Comparison of ENCODE assay signal across 13 mouse cellular contexts in the genomic region with DNA sequence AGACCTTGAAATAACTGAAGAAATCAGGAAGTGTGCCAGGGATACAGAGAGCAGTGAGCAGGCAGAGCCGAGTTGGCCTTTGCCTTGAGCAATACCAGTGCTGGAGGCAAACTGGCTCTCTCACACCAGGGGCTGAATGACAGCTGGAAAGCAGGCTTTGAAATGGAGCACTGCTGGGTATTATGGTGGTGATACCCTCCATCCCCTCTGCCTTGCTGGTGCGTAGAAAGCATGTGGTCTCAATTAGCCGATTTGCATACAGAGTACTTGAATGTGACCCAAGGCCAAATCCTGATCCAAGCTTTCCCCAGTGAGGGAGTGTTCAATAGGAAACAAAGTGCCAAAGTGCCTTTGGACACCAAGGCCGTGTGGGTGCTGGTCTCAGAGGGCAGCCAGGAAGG.
A peak's percentile ranks its signal among the peaks of the same experiment; 100 is the strongest.
DNase-seq lines count a peak whose midpoint lies in the region; ATAC-seq and TF ChIP-seq lines count a peak whose summit lies in the region.
"Had no signal": no experiment of that assay in that cellular context is flagged by ENCODE, and none has a peak within 500 bp of the region (broad histone marks: within the 10 kb centered on the region; RNA-seq: fewer than 3 reads in every experiment).

No protein-coding gene starts in this region.

- peak overlapping the region; percentile 32 for H3K27ac ChIP-seq in heart, postnatal 0 days (ENCODE audit: low read depth)
- no peak overlapping the region for H3K27ac ChIP-seq in heart, embryonic 11.5 days (ENCODE audit: low read depth, low read length)
- H3K27ac ChIP-seq in neural tube, embryonic 15.5 days (replicated peaks), result no peak overlapping the region
- H3K27ac ChIP-seq: liver, embryonic 13.5 days; stomach, embryonic 15.5 days had no signal

- H3K9ac ChIP-seq in heart, postnatal 0 days (replicated peaks; ENCODE audit: low read depth, low read length), result no peak overlapping the region
- no peak overlapping the region for H3K9ac ChIP-seq in heart, embryonic 11.5 days (ENCODE audit: low read depth, low read length)
- H3K9ac ChIP-seq in neural tube, embryonic 15.5 days (replicated peaks), result no peak overlapping the region
- H3K9ac ChIP-seq: liver, embryonic 13.5 days; stomach, embryonic 15.5 days had no signal

- WGBS in heart, postnatal 0 days, result 30% methylated on average over 4 of the region's 4 CpGs
- WGBS in heart, embryonic 11.5 days (ENCODE audit: insufficient replicate concordance), result 49% methylated on average over 4 of the region's 4 CpGs
- 32% methylated on average over 4 of the region's 4 CpGs for WGBS in neural tube, embryonic 15.5 days

- H3K27me3 ChIP-seq in heart, postnatal 0 days (ENCODE audit: control insufficient read depth, insufficient read depth, low read length), result no peaks in the 10 kb centered on the region
- no peaks in the 10 kb centered on the region for H3K27me3 ChIP-seq in heart, embryonic 11.5 days (ENCODE audit: control insufficient read depth, insufficient read depth, low read length)
- H3K27me3 ChIP-seq in neural tube, embryonic 15.5 days (replicated peaks), result no peaks in the 10 kb centered on the region
- H3K27me3 ChIP-seq: liver, embryonic 13.5 days; stomach, embryonic 15.5 days had no signal

- H3K4me1 ChIP-seq in heart, postnatal 0 days (ENCODE audit: control insufficient read depth, insufficient read depth), result peaks cover 18% of the 10 kb centered on the region
- H3K4me1 ChIP-seq in heart, embryonic 11.5 days (ENCODE audit: control insufficient read depth, insufficient read depth, low read length), result peaks cover 30% of the 10 kb centered on the region
- 0 out of 2 replicates have a peak, but pooled peaks cover 6% of the 10 kb centered on the region for H3K4me1 ChIP-seq in neural tube, embryonic 15.5 days
- H3K4me1 ChIP-seq: liver, embryonic 13.5 days; stomach, embryonic 15.5 days had no signal

- no peak for TF ChIP-seq CTCF in heart, postnatal 0 days (IDR thresholded peaks at IDR 0.05; ENCODE audit: low read depth)

- no peaks in the 10 kb centered on the region for H3K9me3 ChIP-seq in heart, postnatal 0 days (replicated peaks; ENCODE audit: control insufficient read depth, low read length)
- no peaks in the 10 kb centered on the region for H3K9me3 ChIP-seq in heart, embryonic 11.5 days (replicated peaks; ENCODE audit: control insufficient read depth, low read length)
- H3K9me3 ChIP-seq in neural tube, embryonic 15.5 days (replicated peaks), result no peaks in the 10 kb centered on the region
- H3K9me3 ChIP-seq: liver, embryonic 13.5 days; stomach, embryonic 15.5 days had no signal

- DNase-seq in adrenal gland, adult (ENCODE audit: inconsistent age in 2 of 2, low spot score in 1 of 2), result peak; percentile 46 to 74
- DNase-seq in adrenal gland, adult 18-20 months (ENCODE audit: low spot score in 2 of 2), result no peak
- no peak for DNase-seq in heart, postnatal 0 days (ENCODE audit: low spot score)
- peak; percentile 40 for DNase-seq in retina, postnatal 1 day
- no peak for DNase-seq in retina, embryonic 14.5 days (ENCODE audit: low spot score)
- peak; percentile 53 for DNase-seq in testis, postnatal 14 days (ENCODE audit: low spot score)
- DNase-seq: cerebellum, postnatal 25 days; gastrocnemius, postnatal 14 days; kidney, postnatal 10 days; liver, embryonic 13.5 days had no signal

- H3K36me3 ChIP-seq in heart, postnatal 0 days (replicated peaks; ENCODE audit: control insufficient read depth, insufficient read depth, low read length), result no peaks in the 10 kb centered on the region
- H3K36me3 ChIP-seq in heart, embryonic 11.5 days (ENCODE audit: control insufficient read depth, insufficient read depth, low read length), result no peaks in the 10 kb centered on the region
- H3K36me3 ChIP-seq in neural tube, embryonic 15.5 days, result no peaks in the 10 kb centered on the region
- H3K36me3 ChIP-seq: liver, embryonic 13.5 days; stomach, embryonic 15.5 days had no signal

- no peak for TF ChIP-seq EP300 in heart, postnatal 0 days (IDR thresholded peaks at IDR 0.05; ENCODE audit: low read depth)

- 0 out of 2 replicates have a peak, but pooled peaks have one; percentile 45 for ATAC-seq in heart, postnatal 0 days (ENCODE audit: insufficient read depth, low read depth)
- ATAC-seq in heart, embryonic 11.5 days (replicated peaks; ENCODE audit: insufficient number of reproducible peaks, low FRiP score, low TSS enrichment), result no peak
- ATAC-seq in neural tube, embryonic 15.5 days (ENCODE audit: low FRiP score), result no peak

- H3K4me2 ChIP-seq in heart, postnatal 0 days (ENCODE audit: low read depth, low read length), result no peak overlapping the region
- no peak overlapping the region for H3K4me2 ChIP-seq in heart, embryonic 11.5 days
- H3K4me2 ChIP-seq in neural tube, embryonic 15.5 days, result no peak overlapping the region
- H3K4me2 ChIP-seq: liver, embryonic 13.5 days; stomach, embryonic 15.5 days had no signal

- no peak overlapping the region for H3K4me3 ChIP-seq in heart, postnatal 0 days (ENCODE audit: low read depth, low read length)
- H3K4me3 ChIP-seq in heart, embryonic 11.5 days (ENCODE audit: low read depth, low read length), result no peak overlapping the region
- H3K4me3 ChIP-seq in neural tube, embryonic 15.5 days (replicated peaks), result no peak overlapping the region
- H3K4me3 ChIP-seq: liver, embryonic 13.5 days; stomach, embryonic 15.5 days had no signal

Comparison
In these comparisons a context has a peak if more than half of its experiments do, and no peak if none do; other contexts are left out.
1. DNase-seq: peak in adrenal gland, adult (2 of 2), retina, postnatal 1 day (single experiment) and testis, postnatal 14 days (single experiment); none in adrenal gland, adult 18-20 months (0 of 2), heart, postnatal 0 days (single experiment) and retina, embryonic 14.5 days (single experiment).